ENCODE assay signal across 11 mouse cellular contexts in genomic region chrX:36506863-36507262, GRCm38 (mm10). TPM values are rescaled to one million over a fixed set of nuclear protein-coding genes. Genes with fewer than 3 reads are reported as not detected.
DNase-seq lines count a peak whose midpoint lies in the region; ATAC-seq and TF ChIP-seq lines count a peak whose summit lies in the region.
"Had no signal": no experiment of that assay in that cellular context is flagged by ENCODE, and none has a peak within 500 bp of the region (broad histone marks: within the 10 kb centered on the region; RNA-seq: fewer than 3 reads in every experiment).

No protein-coding gene starts in this region.

- H3K27me3 ChIP-seq in liver, adult 2 months (ENCODE audit: control insufficient read depth, insufficient read depth, low read length): no peaks in the 10 kb centered on the region

- peak; percentile 18 for DNase-seq in cerebellum, adult 9-10 months
- no peak for DNase-seq in cerebellum, adult 11-12 months
- peak; percentile 22 for DNase-seq in liver, adult 2 months (ENCODE audit: extremely low read depth, low read depth, low spot score)
- no peak for DNase-seq in liver
- peak; percentile 12 for DNase-seq in ZHBTc4 (ENCODE audit: low read depth, low spot score)
- no peak for DNase-seq in cerebellum, adult 8-10 months
- DNase-seq: kidney, adult 11 months had no signal

- no peak overlapping the region for H3K27ac ChIP-seq in liver, adult 2 months (replicated peaks; ENCODE audit: insufficient read depth, low read depth, low read length)

- H3K79me2 ChIP-seq in liver, adult 2 months (ENCODE audit: control insufficient read depth, insufficient read depth, low read length): no peaks in the 10 kb centered on the region

- ATAC-seq in megakaryocyte-erythroid progenitor cell, adult 5-6 weeks (replicated peaks; ENCODE audit: low FRiP score, low TSS enrichment, poor library complexity, severe bottlenecking): 0 out of 2 replicates have a peak, but pooled peaks have one; percentile 34
- no peak for ATAC-seq in monocyte, adult 5-6 weeks (replicated peaks; ENCODE audit: insufficient number of reproducible peaks, low FRiP score, low TSS enrichment, poor library complexity, severe bottlenecking)

- no peaks in the 10 kb centered on the region for H3K4me1 ChIP-seq in liver, adult 2 months (ENCODE audit: control insufficient read depth, insufficient read depth, low read length)

- no peak overlapping the region for H3K4me3 ChIP-seq in liver, adult 2 months (ENCODE audit: insufficient read depth, low read depth, low read length)

- no peak for TF ChIP-seq POLR2A in liver, adult 2 months (IDR thresholded peaks at IDR 0.05; ENCODE audit: extremely low read depth, insufficient read depth, low read length)

- no peaks in the 10 kb centered on the region for H3K36me3 ChIP-seq in liver, adult 2 months (ENCODE audit: control insufficient read depth, insufficient read depth, low read length)

- H3K9ac ChIP-seq in liver, adult 2 months (ENCODE audit: low read depth, low read length): no peak overlapping the region

- WGBS in liver, adult 2 months: 25% methylated on average over 6 of the region's 6 CpGs

- TF ChIP-seq CTCF in liver, adult 2 months (IDR thresholded peaks at IDR 0.05; ENCODE audit: low read depth, low read length): peak; percentile 54

RNA-seq across cellular contexts. Expression of gene Gm14569, which starts 15.2 kb away (rescaled TPM):
- not detected in 2 replicates for total RNA-seq in liver, adult 2 months (2014; rRNA removed)
- not detected in 2 replicates for polyA plus RNA-seq in liver, adult 2 months (2012; rRNA removed)
- total RNA-seq in megakaryocyte-erythroid progenitor cell, adult 5-6 weeks (2014; fragmentation: Nextera tagmentation): not detected in 2 replicates
- not detected in 2 replicates for total RNA-seq in megakaryocyte-erythroid progenitor cell, adult 5-6 weeks (2017)
- total RNA-seq in monocyte, adult 5-6 weeks (2017): 0.21 TPM in 1 of 3 replicates, not detected in the others
- total RNA-seq: heart, adult 18-20 months had no signal
- polyA plus RNA-seq: stomach, embryonic 16.5 days had no signal

Comparison
In these comparisons a context has a peak if more than half of its experiments do, and no peak if none do; other contexts are left out.
1. DNase-seq: peak in cerebellum, adult 9-10 months (single experiment), liver, adult 2 months (single experiment) and ZHBTc4 (single experiment); none in cerebellum, adult 11-12 months (single experiment), liver (single experiment) and cerebellum, adult 8-10 months (single experiment).